Mouse (Mus musculus) embryonic facial prominence, embryonic 14.5 days (tissue): Measurements from ENCODE around the gene Neurod2. TPM values are rescaled to one million over a fixed set of nuclear protein-coding genes. Genes with fewer than 3 reads are reported as not detected.

Source experiments
- ATAC-seq: fragments of 200-750 bp; cut with Nextera tagmentation; 2 replicates; pipeline ENCODE4 v1.8.0; 2017; ENCODE audit warnings: low read depth, moderate number of reproducible peaks, moderate TSS enrichment
- DNase-seq: peaks from one replicate; pipeline ENCODE4 v3.0.0-alpha.2; 2015; ENCODE audit warnings: low spot score
- H3K27ac ChIP-seq: fragments of 300-500 bp; sonication (generic); replicated peaks from 2 replicates; pipeline ENCODE4 v1.5.1; 2014; ENCODE audit warnings: low read depth, mild to moderate bottlenecking, low read length, moderate library complexity
- H3K27me3 ChIP-seq: fragments of 300-500 bp; sonication (generic); replicated peaks from 2 replicates; pipeline ENCODE4 v1.6.1; 2014; ENCODE audit warnings: low read length; ENCODE audit not compliant: control insufficient read depth, insufficient read depth
- H3K36me3 ChIP-seq: fragments of 300-500 bp; sonication (generic); 2 replicates; pipeline ENCODE4 v1.6.1; 2014; ENCODE audit warnings: low read length, mixed read lengths; ENCODE audit not compliant: control insufficient read depth, insufficient read depth
- H3K4me1 ChIP-seq: fragments of 300-500 bp; sonication (generic); 2 replicates; pipeline ENCODE4 v1.6.1; 2014; ENCODE audit warnings: antibody characterized with exemption, low read length; ENCODE audit not compliant: control insufficient read depth, insufficient read depth
- H3K4me2 ChIP-seq: fragments of 300-500 bp; sonication (generic); 2 replicates; pipeline ENCODE4 v1.6.1; 2014; ENCODE audit warnings: low read depth, mild to moderate bottlenecking, low read length, moderate library complexity, mixed read lengths
- H3K4me3 ChIP-seq: fragments of 300-500 bp; sonication (generic); 2 replicates; pipeline ENCODE4 v1.5.1; 2014; ENCODE audit warnings: low read depth, mild to moderate bottlenecking, low read length
- H3K9ac ChIP-seq: fragments of 300-500 bp; sonication (generic); 2 replicates; pipeline ENCODE4 v1.6.1; 2014; ENCODE audit warnings: low read depth, mild to moderate bottlenecking, low read length, moderate library complexity, mixed read lengths
- H3K9me3 ChIP-seq: fragments of 300-500 bp; sonication (generic); 2 replicates; pipeline ENCODE4 v1.6.1; 2016; ENCODE audit warnings: low read length; ENCODE audit not compliant: control insufficient read depth
- WGBS: fragments of 180-500 bp; shearing (Covaris S2); extraction: QIAGEN DNeasy Blood & Tissue Kit; methylation state at CpG from one replicate; pipeline ENCODE4 v1.1.7; 2014; 5-methylcytosine and 5-hydroxymethylcytosine counted together
- polyA plus RNA-seq: library from polyadenylated mRNA; unstranded; fragments of >200 nt; fragmentation: Nextera tagmentation; extraction: Ambion mirVana; gene quantifications from 2 replicates; pipeline ENCODE4 v1.2.1, GENCODE M21; 2014

The Neurod2 gene
- polyA plus RNA-seq, 1 experiment from 2014 or later = 0.10 TPM

DNA sequence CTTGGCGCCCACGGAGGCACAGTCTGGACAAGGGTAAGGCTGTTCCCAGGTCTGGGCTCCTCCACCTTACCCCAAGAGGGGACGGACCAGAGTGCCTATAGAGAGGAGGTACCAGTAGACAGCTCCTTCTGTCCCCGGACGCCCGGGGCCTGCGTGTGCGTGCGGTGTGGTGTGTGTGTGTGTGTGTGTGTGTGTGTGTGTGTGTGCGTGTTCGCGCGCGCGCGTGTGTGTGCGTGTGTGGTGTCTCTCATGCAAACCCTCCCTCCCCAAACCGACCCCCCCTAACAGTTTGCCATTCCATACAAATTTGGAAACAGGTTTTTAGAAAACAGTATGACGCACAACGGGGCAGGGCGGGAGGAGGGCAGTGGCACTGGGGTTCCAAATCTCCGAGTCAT, 3.6 kb downstream of the Neurod2 start:
- ATAC-seq = no peak
- no peak overlapping the region for H3K27ac ChIP-seq
- no peaks in the 10 kb centered on the region for H3K36me3 ChIP-seq
- peaks cover 18% of the 10 kb centered on the region; the same call in 1 of the 2 replicates for H3K4me1 ChIP-seq
- H3K4me2 ChIP-seq = no peak overlapping the region
- WGBS = 3% methylated on average over 11 of the region's 22 CpGs
- H3K27me3 ChIP-seq = peaks cover 100% of the 10 kb centered on the region
- no peak overlapping the region for H3K4me3 ChIP-seq
- DNase-seq = no peak
- no peak overlapping the region for H3K9ac ChIP-seq
- no peaks in the 10 kb centered on the region for H3K9me3 ChIP-seq

DNA sequence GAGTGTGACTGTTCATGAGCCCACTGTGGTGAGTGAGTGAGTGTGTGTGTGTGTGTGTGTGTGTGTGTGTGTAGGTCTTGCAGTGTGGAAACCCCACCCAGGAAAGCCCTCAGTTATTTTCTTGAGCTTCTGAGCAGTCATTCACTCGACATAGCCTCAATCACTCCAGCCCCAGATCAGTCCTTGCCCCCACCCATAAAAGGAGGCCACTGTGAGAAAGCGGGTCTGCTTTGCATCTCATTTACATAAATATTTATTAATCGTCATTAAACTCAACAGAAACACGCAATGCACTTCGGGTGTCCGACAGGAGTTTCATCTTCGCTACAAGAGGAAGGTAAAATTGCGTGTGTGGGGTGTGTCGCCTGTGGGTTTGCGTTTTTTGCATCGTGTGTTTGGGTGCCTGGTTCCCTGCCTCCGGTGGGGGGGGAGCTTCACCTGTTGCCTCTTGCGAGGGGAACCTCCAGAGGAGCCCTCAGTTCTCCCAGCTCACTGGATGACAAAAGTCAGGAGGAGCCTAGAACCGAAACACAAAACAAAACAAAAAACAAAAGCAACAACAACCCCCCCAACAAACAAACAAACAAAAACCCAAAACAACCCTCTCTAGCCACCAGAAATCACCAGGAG, 4.1 kb downstream of the Neurod2 start:
- 3% methylated on average over 14 of the region's 14 CpGs for WGBS
- Histone ChIP-seq H3K27ac (no peak overlapping the region), H3K9ac (no peak overlapping the region), H3K36me3 (no peaks in the 10 kb centered on the region), H3K4me2 (no peak overlapping the region), H3K4me1 (peaks cover 18% of the 10 kb centered on the region; the same call in 1 of the 2 replicates), H3K4me3 (no peak overlapping the region), H3K9me3 (no peaks in the 10 kb centered on the region), H3K27me3 (peaks cover 100% of the 10 kb centered on the region)
- DNase-seq (no peak), ATAC-seq (no peak)

DNA sequence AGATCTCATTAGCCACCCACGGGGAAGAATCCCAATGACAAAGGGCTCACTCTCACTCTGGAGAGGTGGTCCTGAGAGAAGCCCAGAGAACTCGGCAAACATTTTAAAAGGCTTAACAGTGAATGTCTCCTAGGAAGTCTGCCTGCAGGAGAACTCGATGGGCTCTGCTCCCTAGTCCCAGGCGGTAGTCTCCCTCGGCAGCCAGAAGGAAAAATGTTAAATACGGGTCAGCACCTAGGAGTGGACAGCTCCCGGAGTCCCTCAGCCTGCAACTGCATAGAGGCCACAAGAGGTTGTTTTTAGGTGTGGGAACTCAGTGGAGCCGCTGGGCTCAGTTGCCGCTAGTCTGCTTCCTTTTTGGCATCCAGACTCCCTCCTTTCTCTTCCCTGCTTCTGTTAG, 5.5 kb downstream of the Neurod2 start:
- DNase-seq (peak; percentile 48), ATAC-seq (no peak)
- H3K27me3 ChIP-seq = peaks cover 100% of the 10 kb centered on the region
- no peak overlapping the region for H3K4me3 ChIP-seq
- no peak overlapping the region for H3K4me2 ChIP-seq
- H3K27ac ChIP-seq = no peak overlapping the region
- H3K36me3 ChIP-seq = no peaks in the 10 kb centered on the region
- peaks cover 18% of the 10 kb centered on the region; the same call in 1 of the 2 replicates for H3K4me1 ChIP-seq
- 3% methylated on average over 9 of the region's 9 CpGs for WGBS
- H3K9ac ChIP-seq = no peak overlapping the region
- no peaks in the 10 kb centered on the region for H3K9me3 ChIP-seq

DNA sequence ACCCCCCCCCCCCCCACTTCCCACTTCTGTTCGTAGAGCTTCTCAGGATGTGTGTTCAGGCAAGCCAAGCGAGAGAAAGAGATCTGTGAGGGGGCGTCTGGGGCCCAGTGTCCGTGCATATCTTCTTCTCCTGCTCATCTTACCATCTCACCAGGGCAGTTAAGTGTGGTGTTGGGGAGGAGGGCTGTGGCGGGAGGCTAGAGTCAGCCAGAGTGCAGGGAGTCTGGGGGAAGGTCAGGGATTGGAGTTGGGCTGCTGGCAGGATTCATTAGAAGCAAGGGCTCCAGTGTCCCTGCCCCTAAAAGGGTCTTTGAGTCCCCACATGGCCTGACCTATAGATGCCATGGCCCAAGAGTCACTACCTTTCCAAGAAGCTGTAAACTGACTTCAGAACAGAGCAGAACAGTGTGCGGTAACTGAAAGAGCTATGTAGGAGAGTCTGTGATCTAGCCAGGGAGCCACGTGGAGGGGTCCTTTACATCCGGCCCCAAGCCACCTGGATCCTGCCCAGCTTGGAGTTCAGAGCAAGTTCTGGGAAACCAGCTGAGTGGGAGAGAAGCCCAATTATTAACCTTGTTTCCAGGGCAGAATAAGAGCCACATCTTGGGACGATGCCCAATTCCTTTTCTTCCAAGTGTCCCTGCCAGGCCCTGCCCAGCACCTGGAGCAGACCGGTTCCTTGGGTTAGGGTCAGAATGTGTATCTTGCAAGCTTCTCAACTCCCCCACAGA, 6.1 kb downstream of the Neurod2 start:
- no peak overlapping the region for H3K4me3 ChIP-seq
- H3K27me3 ChIP-seq = peaks cover 100% of the 10 kb centered on the region
- DNase-seq (no peak), ATAC-seq (no peak)
- H3K4me2 ChIP-seq = no peak overlapping the region
- peaks cover 15% of the 10 kb centered on the region; the same call in 1 of the 2 replicates for H3K4me1 ChIP-seq
- H3K36me3 ChIP-seq = no peaks in the 10 kb centered on the region
- no peak overlapping the region for H3K9ac ChIP-seq
- no peaks in the 10 kb centered on the region for H3K9me3 ChIP-seq
- no peak overlapping the region for H3K27ac ChIP-seq
- WGBS = 6% methylated on average over 10 of the region's 10 CpGs

DNA sequence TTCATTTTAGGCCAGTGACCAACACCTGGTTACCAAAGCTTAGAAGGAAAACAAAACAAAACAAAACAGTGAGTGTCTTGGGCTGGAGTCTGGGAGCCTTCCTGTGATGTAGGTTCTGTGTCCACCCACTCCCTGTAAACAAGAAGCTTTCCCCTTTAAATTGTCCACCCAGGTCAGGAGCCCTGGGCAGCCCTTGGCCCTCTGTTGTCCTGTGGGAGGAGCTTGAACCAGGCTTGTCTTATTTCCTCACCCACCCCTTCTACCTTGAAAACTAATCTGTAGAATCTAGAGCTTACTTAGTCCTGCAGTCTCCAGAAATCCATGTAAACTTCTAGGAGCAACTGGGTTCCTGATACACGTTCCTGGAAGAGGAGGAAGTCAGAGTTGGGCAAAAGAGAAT, 7.3 kb downstream of the Neurod2 start:
- no peaks in the 10 kb centered on the region for H3K9me3 ChIP-seq
- WGBS = 3% methylated on average over 1 of the region's 1 CpGs
- H3K36me3 ChIP-seq = no peaks in the 10 kb centered on the region
- no peak overlapping the region for H3K27ac ChIP-seq
- H3K4me3 ChIP-seq = no peak overlapping the region
- H3K4me1 ChIP-seq = peaks cover 6% of the 10 kb centered on the region; the same call in 1 of the 2 replicates
- H3K4me2 ChIP-seq = no peak overlapping the region
- peaks cover 100% of the 10 kb centered on the region for H3K27me3 ChIP-seq
- no peak for ATAC-seq
- H3K9ac ChIP-seq = no peak overlapping the region
- DNase-seq = no peak

DNA sequence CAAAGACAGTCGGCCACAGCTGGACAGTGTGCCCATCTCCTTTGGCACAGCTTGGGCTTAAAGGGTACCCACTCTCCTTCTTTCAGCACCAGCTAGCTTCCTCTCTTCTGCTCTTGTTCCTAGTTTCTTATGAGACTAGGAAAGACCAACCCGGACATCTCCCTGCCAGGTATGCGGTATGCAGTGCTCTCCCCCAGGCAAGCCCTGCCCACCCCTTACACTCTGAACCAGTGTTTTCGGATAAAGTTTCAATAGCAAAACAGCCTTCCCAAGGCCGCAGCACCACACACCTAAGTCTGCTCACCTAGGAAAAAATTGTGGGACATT, 7.8 kb downstream of the Neurod2 start:
- Histone ChIP-seq H3K9ac (no peak overlapping the region), H3K36me3 (no peaks in the 10 kb centered on the region)

DNA sequence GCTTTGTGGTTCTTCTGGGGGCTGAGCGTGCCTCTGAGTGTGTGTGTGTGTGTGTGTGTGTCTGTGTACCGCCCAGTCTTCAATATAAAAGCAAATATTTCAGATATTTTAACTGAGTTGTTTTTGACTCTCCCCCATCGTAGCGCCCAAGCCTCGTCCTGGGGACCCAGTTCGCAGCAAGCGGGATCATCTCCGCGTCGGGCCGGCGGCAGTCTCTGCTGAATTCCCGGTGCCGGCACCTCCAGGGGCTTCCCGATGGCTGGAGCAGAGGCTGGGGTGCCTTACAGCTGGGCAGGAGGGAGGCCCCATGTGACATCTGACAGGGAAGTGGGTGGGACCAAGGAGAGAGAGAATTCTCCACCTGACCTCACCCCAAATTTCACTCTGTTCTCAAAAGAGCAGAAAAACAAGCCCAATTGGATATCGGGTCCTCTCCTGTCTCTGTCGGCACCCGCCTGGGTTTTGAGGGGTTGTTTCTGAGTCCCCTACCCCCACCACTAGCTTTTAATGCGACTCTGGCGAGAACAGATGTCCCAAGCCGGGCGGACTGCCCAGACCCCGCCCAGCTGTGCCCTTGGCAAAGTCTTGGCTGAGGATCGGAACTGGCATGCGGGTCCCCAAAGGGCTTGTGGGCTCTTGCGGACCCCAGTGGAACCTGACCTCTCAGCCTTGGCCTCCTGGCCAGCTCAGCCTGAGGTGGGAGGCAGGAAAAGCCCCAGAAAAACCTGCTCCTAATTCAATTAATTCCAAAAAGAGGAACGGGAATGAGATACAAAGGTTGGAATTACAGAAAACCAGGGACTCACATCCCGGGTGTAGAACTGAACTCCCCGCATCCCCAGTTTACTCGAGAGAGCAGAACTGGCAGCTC, 8.4 kb downstream of the Neurod2 start:
- peaks cover 100% of the 10 kb centered on the region for H3K27me3 ChIP-seq
- peak overlapping the region; percentile 28; the same call in 1 of the 2 replicates for H3K4me2 ChIP-seq
- under 1% methylated on average over 30 of the region's 30 CpGs for WGBS
- ATAC-seq (no peak), DNase-seq (no peak)
- H3K4me3 ChIP-seq = peak overlapping the region; percentile 5; the same call in 1 of the 2 replicates
- H3K9ac ChIP-seq = no peak overlapping the region
- H3K4me1 ChIP-seq = peaks cover 4% of the 10 kb centered on the region; the same call in 1 of the 2 replicates
- no peak overlapping the region for H3K27ac ChIP-seq
- no peaks in the 10 kb centered on the region for H3K9me3 ChIP-seq
- no peaks in the 10 kb centered on the region for H3K36me3 ChIP-seq

More for the DNA sequence above, 7.8 kb downstream of the Neurod2 start:
- no peak overlapping the region for H3K27ac ChIP-seq
- WGBS = 6% methylated on average over 5 of the region's 5 CpGs
- peaks cover 100% of the 10 kb centered on the region for H3K27me3 ChIP-seq
- H3K4me2 ChIP-seq = no peak overlapping the region
- peaks cover 4% of the 10 kb centered on the region; the same call in 1 of the 2 replicates for H3K4me1 ChIP-seq
- ATAC-seq (no peak), DNase-seq (no peak)
- no peak overlapping the region for H3K4me3 ChIP-seq
- H3K9me3 ChIP-seq = no peaks in the 10 kb centered on the region

DNA sequence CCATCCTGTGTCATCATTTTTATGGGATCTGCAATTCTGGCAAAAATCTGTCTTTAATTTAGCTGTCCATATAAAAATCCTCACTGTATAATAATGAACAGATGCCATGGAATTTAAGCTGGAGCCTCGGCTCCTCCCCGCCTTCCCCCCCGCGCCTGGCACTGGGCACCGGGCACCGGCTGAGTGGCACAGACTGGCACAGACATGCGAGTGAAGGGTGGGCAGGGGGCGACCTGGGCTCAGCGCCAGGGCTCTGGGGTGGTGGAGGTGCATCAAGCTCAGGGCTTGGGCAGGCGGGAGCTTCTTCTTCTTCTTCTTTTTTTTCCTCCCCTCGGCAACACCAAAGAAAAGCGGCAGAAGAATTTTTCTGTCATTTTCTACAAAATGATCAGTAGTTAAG, 9.1 kb downstream of the Neurod2 start:
- H3K27ac ChIP-seq = no peak overlapping the region
- peaks cover 100% of the 10 kb centered on the region for H3K27me3 ChIP-seq
- H3K9me3 ChIP-seq = no peaks in the 10 kb centered on the region
- no peak overlapping the region for H3K9ac ChIP-seq
- no peaks in the 10 kb centered on the region for H3K36me3 ChIP-seq
- DNase-seq (no peak), ATAC-seq (no peak)
- peaks cover 4% of the 10 kb centered on the region; the same call in 1 of the 2 replicates for H3K4me1 ChIP-seq
- 3% methylated on average over 12 of the region's 12 CpGs for WGBS
- H3K4me2 ChIP-seq = peak overlapping the region; percentile 40
- H3K4me3 ChIP-seq = peak overlapping the region; percentile 13; the same call in 1 of the 2 replicates
